Mouse (Mus musculus) liver, embryonic 13.5 days (tissue): ENCODE results near the gene Hist2h2aa1. TPM values are rescaled to one million over a fixed set of nuclear protein-coding genes. Genes with fewer than 3 reads are reported as not detected.
"Not testable (repeated sequence)": the region's sequence is repeated elsewhere in the genome, so short reads cannot be mapped to it uniquely, and the experiment has no call there.

ENCODE experiments used
- ATAC-seq: fragments of 200-750 bp; cut with Nextera tagmentation; 2 replicates; pipeline ENCODE4 v1.8.0; 2017; ENCODE audit warnings: low read depth, mild to moderate bottlenecking, moderate number of reproducible peaks, moderate library complexity
- DNase-seq: peaks from one replicate; pipeline ENCODE4 v3.0.0; 2022
- H3K27ac ChIP-seq: fragments of 300-500 bp; sonication (generic); 2 replicates; pipeline ENCODE4 v1.5.1; 2015; ENCODE audit warnings: moderate library complexity, mild to moderate bottlenecking, inconsistent platforms
- H3K27me3 ChIP-seq: fragments of 300-500 bp; sonication (generic); 2 replicates; pipeline ENCODE4 v1.6.1; 2015; ENCODE audit warnings: mild to moderate bottlenecking, inconsistent platforms
- H3K36me3 ChIP-seq: fragments of 300-500 bp; sonication (generic); 2 replicates; pipeline ENCODE4 v1.6.1; 2015; ENCODE audit warnings: mild to moderate bottlenecking, inconsistent platforms
- H3K4me1 ChIP-seq: fragments of 300-500 bp; sonication (generic); replicated peaks from 2 replicates; pipeline ENCODE4 v1.6.1; 2015; ENCODE audit warnings: inconsistent platforms
- H3K4me2 ChIP-seq: fragments of 300-500 bp; sonication (generic); 2 replicates; pipeline ENCODE4 v1.6.1; 2015; ENCODE audit warnings: inconsistent platforms, mild to moderate bottlenecking, moderate library complexity
- H3K4me3 ChIP-seq: fragments of 300-500 bp; sonication (generic); replicated peaks from 2 replicates; pipeline ENCODE4 v1.5.1; 2015; ENCODE audit warnings: mild to moderate bottlenecking, inconsistent platforms
- H3K9ac ChIP-seq: fragments of 300-500 bp; sonication (generic); 2 replicates; pipeline ENCODE4 v1.6.1; 2015; ENCODE audit warnings: mild to moderate bottlenecking, inconsistent platforms
- H3K9me3 ChIP-seq: fragments of 300-500 bp; sonication (generic); replicated peaks from 2 replicates; pipeline ENCODE4 v1.6.1; 2016; ENCODE audit warnings: inconsistent platforms
- WGBS: fragments of 180-500 bp; shearing (Covaris S2); methylation state at CpG from one replicate; pipeline ENCODE4 v1.1.7; 2015; ENCODE audit not compliant: insufficient replicate concordance; 5-methylcytosine and 5-hydroxymethylcytosine counted together
- polyA plus RNA-seq: library from polyadenylated mRNA; unstranded; fragments of >200 nt; fragmentation: Nextera tagmentation; extraction: Ambion mirVana; gene quantifications from 2 replicates; pipeline ENCODE4 v1.2.1, GENCODE M21; 2015

The Hist2h2aa1 gene
- 26.9 and 40.6 TPM in 2 replicates for polyA plus RNA-seq

DNA sequence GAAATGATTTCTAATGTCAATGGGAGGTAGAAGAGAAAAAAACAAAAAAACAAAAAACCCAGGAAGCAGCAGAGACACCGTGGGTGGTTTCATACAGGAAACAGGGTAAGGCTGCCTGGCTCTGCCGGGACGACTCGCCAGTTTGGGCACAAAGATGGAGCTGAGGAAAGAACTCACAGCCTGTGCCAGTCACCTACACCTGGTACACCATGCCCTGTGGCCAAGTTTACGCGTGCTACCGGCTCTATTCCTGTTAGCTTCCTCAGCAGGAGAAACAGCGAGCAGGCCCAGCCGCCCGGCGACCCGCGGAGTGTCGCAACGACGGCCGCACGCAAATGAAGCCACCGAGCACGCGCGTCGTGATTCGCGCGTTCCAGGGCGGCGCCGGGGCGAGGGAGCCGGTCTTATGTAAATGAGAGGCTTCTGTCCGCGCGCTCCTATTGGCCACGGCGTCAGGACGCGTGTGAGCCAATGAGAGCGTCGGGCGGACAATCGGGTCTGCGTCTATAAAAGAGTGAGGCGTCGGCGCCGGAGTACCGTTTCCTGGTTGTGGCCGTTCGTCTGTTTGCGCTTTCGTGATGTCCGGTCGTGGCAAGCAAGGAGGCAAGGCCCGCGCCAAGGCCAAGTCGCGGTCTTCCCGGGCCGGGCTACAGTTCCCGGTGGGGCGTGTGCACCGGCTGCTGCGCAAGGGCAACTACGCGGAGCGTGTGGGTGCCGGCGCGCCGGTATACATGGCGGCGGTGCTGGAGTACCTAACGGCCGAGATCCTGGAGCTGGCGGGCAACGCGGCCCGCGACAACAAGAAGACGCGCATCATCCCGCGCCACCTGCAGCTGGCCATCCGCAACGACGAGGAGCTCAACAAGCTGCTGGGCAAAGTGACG is at the start of gene Hist2h2aa1:
TSS of gene Hist2h2aa1 (plus strand) at position 495 of the 884 bp plus-strand sequence.
- H3K4me3 ChIP-seq, result peak within 1 kb of the TSS; percentile 66
- H3K27ac ChIP-seq, result peak within 1 kb of the TSS; percentile 98
- WGBS, result under 1% methylated on average over 38 of the region's 88 CpGs
- H3K27me3 ChIP-seq, H3K36me3 ChIP-seq, H3K9me3 ChIP-seq: not testable (repeated sequence)
- ATAC-seq (peak; percentile 72), DNase-seq (peak; percentile 83)
- H3K9ac ChIP-seq, result peak within 1 kb of the TSS; percentile 91
- peak within 1 kb of the TSS; percentile 77 for H3K4me2 ChIP-seq
- peaks cover 73% of the 10 kb centered on the region for H3K4me1 ChIP-seq

DNA sequence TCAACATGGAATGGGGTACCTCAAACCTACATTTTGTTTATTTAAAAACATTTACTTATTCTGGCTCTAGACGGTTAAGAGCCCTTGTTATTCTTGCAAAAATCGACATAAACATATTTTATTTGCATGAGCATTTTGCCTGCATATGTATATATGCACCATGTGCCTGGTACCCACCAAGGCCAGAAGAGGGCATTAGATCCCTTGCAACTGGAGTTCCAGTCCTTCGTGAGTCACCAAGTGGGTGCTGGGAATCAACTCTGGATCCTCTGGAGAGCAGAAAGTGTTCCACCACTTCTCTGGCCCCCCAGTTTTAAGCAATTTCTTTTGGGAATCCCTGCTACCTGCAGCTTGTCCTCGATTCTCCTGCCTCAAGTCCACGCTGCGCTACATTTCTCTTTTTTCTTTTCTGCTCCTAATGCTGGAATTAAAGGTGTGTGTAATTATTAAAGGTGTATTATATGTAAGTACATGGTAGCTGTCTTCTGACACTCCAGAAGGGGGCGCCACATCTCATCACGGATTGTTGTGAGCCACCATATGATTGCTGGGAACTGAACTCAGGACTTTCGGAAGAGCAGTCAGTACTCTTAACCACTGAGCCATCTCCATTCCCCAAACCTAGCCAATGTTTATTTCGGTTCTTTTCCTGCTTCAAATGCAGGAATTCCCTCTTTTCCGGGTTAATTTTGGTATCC is 49.5 kb upstream of the Hist2h2aa1 start:
- Histone ChIP-seq H3K4me2 (peak overlapping the region; percentile 99; the same call in 1 of the 2 replicates), H3K9me3 (peaks cover 4% of the 10 kb centered on the region), H3K27me3 (peaks cover 11% of the 10 kb centered on the region; the same call in 1 of the 2 replicates), H3K36me3 (peaks cover 6% of the 10 kb centered on the region; the same call in 1 of the 2 replicates), H3K27ac (no peak overlapping the region; the same call in 1 of the 2 replicates), H3K4me3 (no peak overlapping the region; the same call in 1 of the 2 replicates), H3K4me1 (peaks cover 30% of the 10 kb centered on the region), H3K9ac (no peak overlapping the region)
- WGBS, result 84% methylated on average over 11 of the region's 11 CpGs
- ATAC-seq, result no peak
- no peak for DNase-seq

- Histone ChIP-seq H3K27ac (peak overlapping the region; percentile 93), H3K9ac (peak overlapping the region; percentile 89), H3K4me2 (peak overlapping the region; percentile 99), H3K9me3 (peaks cover 4% of the 10 kb centered on the region), H3K4me3 (peak overlapping the region; percentile 74), H3K27me3 (peaks cover 11% of the 10 kb centered on the region; the same call in 1 of the 2 replicates), H3K4me1 (peaks cover 30% of the 10 kb centered on the region), H3K36me3 (peaks cover 6% of the 10 kb centered on the region; the same call in 1 of the 2 replicates)
- peak; percentile 15 for DNase-seq
- 15% methylated on average over 27 of the region's 27 CpGs for WGBS
- no peak for ATAC-seq
Observed at GRCm38 (mm10) chr3:96196437-96197128, 48.7 kb upstream of the Hist2h2aa1 start.

- WGBS, result under 1% methylated on average over 50 of the region's 50 CpGs
- DNase-seq (peak; percentile 83), ATAC-seq (peak; percentile 89)
- peak overlapping the region; percentile 99 for H3K4me2 ChIP-seq
- peaks cover 30% of the 10 kb centered on the region for H3K4me1 ChIP-seq
- peak overlapping the region; percentile 89 for H3K9ac ChIP-seq
- peaks cover 11% of the 10 kb centered on the region; the same call in 1 of the 2 replicates for H3K27me3 ChIP-seq
- H3K4me3 ChIP-seq, result peak overlapping the region; percentile 74
- peaks cover 4% of the 10 kb centered on the region for H3K9me3 ChIP-seq
- H3K36me3 ChIP-seq, result peaks cover 6% of the 10 kb centered on the region; the same call in 1 of the 2 replicates
- peak overlapping the region; percentile 93 for H3K27ac ChIP-seq
Observed at GRCm38 (mm10) chr3:96197129-96197749, 48.1 kb upstream of the Hist2h2aa1 start.

DNA sequence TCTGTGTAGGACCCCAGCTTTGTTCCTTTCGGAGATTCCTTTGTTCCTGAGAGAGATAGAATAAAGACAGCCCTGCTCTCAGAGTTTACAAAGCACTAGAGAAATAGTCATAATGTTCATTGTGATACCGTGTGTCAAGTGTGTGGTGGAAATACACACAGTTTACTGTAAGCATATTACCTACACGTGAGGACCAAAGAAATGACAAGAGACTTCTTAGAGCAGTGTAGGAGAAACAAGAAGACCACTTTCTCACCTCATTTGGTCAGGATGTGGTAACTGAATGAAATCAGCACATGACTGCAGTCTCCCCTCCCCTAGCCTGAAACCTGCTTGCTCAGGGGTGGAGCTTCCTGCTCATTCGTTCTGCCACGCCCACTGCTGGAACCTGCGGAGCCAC is 47.1 kb upstream of the Hist2h2aa1 start:
- DNase-seq (peak; percentile 29), ATAC-seq (peak; percentile 30)
- under 1% methylated on average over 6 of the region's 6 CpGs for WGBS
- Histone ChIP-seq H3K36me3 (peaks cover 6% of the 10 kb centered on the region; the same call in 1 of the 2 replicates), H3K9me3 (peaks cover 4% of the 10 kb centered on the region), H3K4me2 (peak overlapping the region; percentile 99), H3K27ac (peak overlapping the region; percentile 70), H3K27me3 (peaks cover 6% of the 10 kb centered on the region; the same call in 1 of the 2 replicates), H3K4me1 (peaks cover 30% of the 10 kb centered on the region), H3K9ac (peak overlapping the region; percentile 60), H3K4me3 (peak overlapping the region; percentile 74)

DNA sequence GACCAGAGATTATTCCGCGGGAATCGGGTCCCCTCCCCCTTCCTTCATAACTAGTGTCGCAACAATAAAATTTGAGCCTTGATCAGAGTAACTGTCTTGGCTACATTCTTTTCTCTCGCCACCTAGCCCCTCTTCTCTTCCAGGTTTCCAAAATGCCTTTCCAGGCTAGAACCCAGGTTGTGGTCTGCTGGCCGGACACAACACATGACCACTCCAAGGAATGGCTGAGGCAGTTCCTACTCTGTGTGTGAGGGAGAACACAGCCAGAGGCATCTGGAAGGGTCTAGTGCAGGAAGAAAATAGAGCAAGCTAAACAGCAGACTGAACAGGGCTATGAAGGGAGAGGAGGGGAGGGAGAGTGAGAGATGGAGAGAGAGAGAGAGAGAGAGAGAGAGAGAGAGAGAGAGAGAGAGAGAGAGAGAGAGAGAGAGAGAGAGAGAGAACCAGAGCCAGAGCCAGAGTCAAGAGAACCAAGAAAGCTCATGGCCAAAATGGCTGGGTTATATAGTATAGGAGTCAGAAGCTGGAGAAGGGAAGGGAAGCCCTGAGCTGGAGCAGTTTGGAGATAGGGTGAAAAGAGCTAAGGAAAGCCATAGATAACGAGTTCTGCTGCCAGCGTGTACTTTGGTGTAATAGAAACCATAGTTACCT is 46.6 kb upstream of the Hist2h2aa1 start:
- WGBS, result 15% methylated on average over 8 of the region's 8 CpGs
- 0 out of 2 replicates have a peak overlapping the region, but pooled peaks have one; percentile 33 for H3K9ac ChIP-seq

GRCm38 (mm10) chr3:96199731-96200130 is 45.6 kb upstream of the Hist2h2aa1 start:
- Histone ChIP-seq H3K9ac (no peak overlapping the region), H3K4me2 (no peak overlapping the region), H3K4me3 (no peak overlapping the region), H3K4me1 (peaks cover 30% of the 10 kb centered on the region), H3K27me3 (no peaks in the 10 kb centered on the region), H3K27ac (no peak overlapping the region), H3K36me3 (peaks cover 6% of the 10 kb centered on the region; the same call in 1 of the 2 replicates), H3K9me3 (peaks cover 4% of the 10 kb centered on the region)
- WGBS, result 45% methylated on average over 2 of the region's 2 CpGs
- DNase-seq (no peak), ATAC-seq (no peak)

More for the DNA sequence above, 46.6 kb upstream of the Hist2h2aa1 start:
- not testable (repeated sequence) for DNase-seq, H3K9me3 ChIP-seq, ATAC-seq, H3K27ac ChIP-seq, H3K4me3 ChIP-seq, H3K27me3 ChIP-seq, H3K36me3 ChIP-seq
- H3K4me1 ChIP-seq, result peaks cover 30% of the 10 kb centered on the region
- H3K4me2 ChIP-seq, result peak overlapping the region; percentile 38; the same call in 1 of the 2 replicates

DNA sequence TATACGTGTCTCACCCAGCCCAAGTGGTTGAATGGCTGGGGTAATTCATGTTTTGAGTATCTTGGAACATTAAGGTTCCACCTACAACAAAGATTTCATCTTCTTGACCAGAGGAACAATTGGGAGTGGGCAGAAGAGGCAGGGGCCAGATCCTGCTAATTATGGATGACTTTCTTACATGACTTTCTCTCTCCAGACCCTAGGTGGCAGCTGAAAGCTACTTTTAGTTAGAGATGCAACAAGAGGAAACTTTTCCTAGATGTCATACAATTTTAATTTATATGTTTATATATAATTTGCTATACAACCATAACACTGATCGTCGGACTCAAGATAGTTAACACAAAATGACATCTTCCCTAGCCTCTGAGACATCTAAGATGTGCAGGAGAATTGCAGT is 37.5 kb upstream of the Hist2h2aa1 start:
- 0 out of 2 replicates have a peak, but pooled peaks cover 2% of the 10 kb centered on the region for H3K27me3 ChIP-seq
- WGBS, result 69% methylated on average over 3 of the region's 3 CpGs
- no peak overlapping the region for H3K27ac ChIP-seq
- no peak for ATAC-seq
- 0 out of 2 replicates have a peak, but pooled peaks cover 6% of the 10 kb centered on the region for H3K4me1 ChIP-seq
- no peak overlapping the region for H3K9ac ChIP-seq
- H3K4me3 ChIP-seq, result no peak overlapping the region
- H3K4me2 ChIP-seq, result no peak overlapping the region
- DNase-seq, result no peak
- no peaks in the 10 kb centered on the region for H3K36me3 ChIP-seq
- H3K9me3 ChIP-seq, result no peaks in the 10 kb centered on the region

GRCm38 (mm10) chr3:96209242-96209641 is 36.1 kb upstream of the Hist2h2aa1 start:
- Histone ChIP-seq H3K9ac (no peak overlapping the region), H3K4me1 (peaks cover 6% of the 10 kb centered on the region; the same call in 1 of the 2 replicates), H3K27me3 (0 out of 2 replicates have a peak, but pooled peaks cover 4% of the 10 kb centered on the region), H3K4me3 (no peak overlapping the region), H3K9me3 (no peaks in the 10 kb centered on the region), H3K27ac (no peak overlapping the region), H3K36me3 (no peaks in the 10 kb centered on the region), H3K4me2 (no peak overlapping the region)
- 27% methylated on average over 15 of the region's 15 CpGs for WGBS
- ATAC-seq (no peak), DNase-seq (no peak)

DNA sequence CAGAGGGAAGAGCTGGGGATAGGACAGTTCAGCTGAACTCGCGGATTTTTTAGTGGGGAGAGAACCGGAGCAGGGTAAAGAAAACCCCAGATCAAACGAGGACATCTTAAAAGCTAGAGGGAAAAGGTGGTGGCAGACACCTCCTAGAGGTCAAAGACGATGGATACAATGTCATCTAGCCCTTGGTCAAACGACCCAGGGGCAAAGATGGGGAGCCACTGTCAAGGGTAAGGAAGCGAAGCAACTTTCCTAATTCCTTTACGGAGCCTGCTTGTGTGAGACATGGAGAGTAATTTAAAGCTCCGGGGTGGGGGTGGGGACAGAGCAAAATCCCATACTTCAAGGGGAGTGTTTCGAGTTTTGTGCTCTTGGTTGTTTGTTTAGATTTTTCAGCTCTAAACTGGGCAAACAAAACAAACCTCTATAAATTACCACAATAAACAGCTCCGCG is 26.1 kb upstream of the Hist2h2aa1 start:
- peak overlapping the region; percentile 72 for H3K4me3 ChIP-seq
- no peaks in the 10 kb centered on the region for H3K36me3 ChIP-seq
- no peaks in the 10 kb centered on the region for H3K9me3 ChIP-seq
- no peak for ATAC-seq
- H3K9ac ChIP-seq, result peak overlapping the region; percentile 95
- under 1% methylated on average over 12 of the region's 12 CpGs for WGBS
- H3K27ac ChIP-seq, result peak overlapping the region; percentile 100
- peaks cover 53% of the 10 kb centered on the region for H3K4me1 ChIP-seq
- DNase-seq, result peak; percentile 27
- no peaks in the 10 kb centered on the region for H3K27me3 ChIP-seq
- peak overlapping the region; percentile 92 for H3K4me2 ChIP-seq
